Mouse (Mus musculus) hindbrain, embryonic 14.5 days (tissue): ENCODE results near the gene Cenpv. TPM values are rescaled to one million over a fixed set of nuclear protein-coding genes. Genes with fewer than 3 reads are reported as not detected.
A peak's percentile ranks its signal among the peaks of the same experiment; 100 is the strongest.

ENCODE experiments used
- ATAC-seq: fragments of 200-750 bp; cut with Nextera tagmentation; 2 replicates; pipeline ENCODE4 v1.8.0; 2017; ENCODE audit warnings: moderate number of reproducible peaks, mild to moderate bottlenecking, moderate TSS enrichment, moderate library complexity; ENCODE audit not compliant: low FRiP score
- DNase-seq: peaks from one replicate; pipeline ENCODE4 v3.0.0-alpha.2; 2015; ENCODE audit warnings: low spot score
- H3K27ac ChIP-seq: fragments of 300-500 bp; sonication (generic); 2 replicates; pipeline ENCODE4 v1.5.1; 2014; ENCODE audit warnings: mild to moderate bottlenecking, moderate library complexity
- H3K27me3 ChIP-seq: fragments of 300-500 bp; sonication (generic); 2 replicates; pipeline ENCODE4 v1.6.1; 2014; ENCODE audit warnings: mild to moderate bottlenecking, low read length, mixed read lengths; ENCODE audit not compliant: control insufficient read depth, insufficient read depth
- H3K36me3 ChIP-seq: fragments of 300-500 bp; sonication (generic); replicated peaks from 2 replicates; pipeline ENCODE4 v1.6.1; 2014; ENCODE audit not compliant: control insufficient read depth, insufficient read depth
- H3K4me1 ChIP-seq: fragments of 300-500 bp; sonication (generic); replicated peaks from 2 replicates; pipeline ENCODE4 v1.6.1; 2014; ENCODE audit warnings: antibody characterized with exemption, low read length, mixed read lengths; ENCODE audit not compliant: control insufficient read depth, insufficient read depth
- H3K4me2 ChIP-seq: fragments of 300-500 bp; sonication (generic); replicated peaks from 2 replicates; pipeline ENCODE4 v1.6.1; 2014; ENCODE audit warnings: mild to moderate bottlenecking, moderate library complexity
- H3K4me3 ChIP-seq: fragments of 300-500 bp; sonication (generic); replicated peaks from 2 replicates; pipeline ENCODE4 v1.5.1; 2014; ENCODE audit warnings: mild to moderate bottlenecking, low read length
- H3K9ac ChIP-seq: fragments of 300-500 bp; sonication (generic); 2 replicates; pipeline ENCODE4 v1.6.1; 2014
- H3K9me3 ChIP-seq: fragments of 300-500 bp; sonication (generic); 2 replicates; pipeline ENCODE4 v1.6.1; 2016; ENCODE audit warnings: low read length; ENCODE audit not compliant: control insufficient read depth
- WGBS: fragments of 180-500 bp; shearing (Covaris S2); extraction: QIAGEN DNeasy Blood & Tissue Kit; methylation state at CpG from one replicate; pipeline ENCODE4 v1.1.7; 2014; 5-methylcytosine and 5-hydroxymethylcytosine counted together
- polyA plus RNA-seq: library from polyadenylated mRNA; unstranded; fragments of >200 nt; fragmentation: Nextera tagmentation; extraction: Ambion mirVana; gene quantifications from 2 replicates; pipeline ENCODE4 v1.2.1, GENCODE M21; 2014

Gene Cenpv
- polyA plus RNA-seq, 1 experiment from 2014 or later = 64.8 TPM

DNA sequence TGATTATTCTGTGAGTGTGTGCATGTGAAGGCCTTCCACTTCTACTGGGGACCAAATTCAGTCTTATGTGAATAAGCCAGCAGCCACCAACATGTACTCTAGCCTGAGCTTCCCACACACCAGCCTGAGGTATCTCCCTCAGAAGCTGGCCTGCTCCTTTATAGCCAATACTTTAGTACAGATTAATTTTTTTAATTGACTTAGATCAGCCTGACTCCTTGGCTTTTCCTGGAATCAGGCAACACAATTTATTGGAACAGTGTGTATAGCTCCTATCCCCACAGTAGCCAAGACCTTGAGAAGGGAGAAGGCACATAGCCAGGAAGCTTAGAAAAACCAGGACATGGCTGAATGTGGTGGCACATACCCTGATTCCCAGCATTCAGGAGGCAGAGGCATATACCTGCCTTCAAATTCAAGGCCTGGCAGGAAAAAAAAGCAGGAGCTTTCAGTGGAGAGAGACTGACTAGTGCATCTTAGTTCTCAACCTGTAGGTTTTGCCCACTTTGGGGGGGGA is 16.9 kb upstream of the Cenpv start:
- H3K27me3 ChIP-seq = no peaks in the 10 kb centered on the region
- no peak for ATAC-seq
- H3K4me2 ChIP-seq = peak overlapping the region; percentile 100; the same call in 1 of the 2 replicates
- peaks cover 27% of the 10 kb centered on the region for H3K4me1 ChIP-seq
- H3K9me3 ChIP-seq = no peaks in the 10 kb centered on the region
- no peak overlapping the region for H3K27ac ChIP-seq
- DNase-seq = no peak
- peaks cover 28% of the 10 kb centered on the region for H3K36me3 ChIP-seq
- H3K9ac ChIP-seq = no peak overlapping the region
- no peak overlapping the region for H3K4me3 ChIP-seq

DNA sequence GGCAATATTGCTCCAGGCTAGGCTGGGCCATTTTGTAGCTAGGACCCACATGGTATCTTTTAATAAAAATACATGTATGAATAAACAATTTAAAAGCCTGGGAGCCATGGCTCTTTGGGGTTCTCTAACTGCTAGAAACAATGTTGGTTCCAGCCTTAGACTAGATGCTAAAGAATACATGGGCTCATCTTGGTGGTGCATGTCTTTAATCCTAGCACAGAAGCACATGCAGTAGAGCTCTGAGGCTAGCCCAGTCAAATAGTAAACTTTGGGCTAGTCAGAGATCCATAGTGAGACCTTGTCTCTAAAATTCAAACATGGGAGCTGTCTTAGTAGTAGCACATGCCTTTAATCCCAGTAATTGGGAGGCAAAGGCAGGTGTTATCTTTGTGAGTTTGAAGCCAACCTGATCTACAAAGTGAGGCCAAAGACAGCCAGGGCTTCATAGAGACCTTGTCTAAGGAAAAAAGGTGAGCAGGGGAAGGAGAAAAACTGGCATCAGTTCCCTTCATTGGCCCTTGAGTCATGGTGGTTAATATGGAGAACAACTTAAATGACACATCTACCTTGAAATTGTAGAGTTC is 16.0 kb upstream of the Cenpv start:
- Histone ChIP-seq H3K9ac (no peak overlapping the region), H3K27ac (no peak overlapping the region), H3K4me3 (peak overlapping the region; percentile 56), H3K4me2 (peak overlapping the region; percentile 100), H3K4me1 (peaks cover 25% of the 10 kb centered on the region), H3K36me3 (peaks cover 28% of the 10 kb centered on the region), H3K9me3 (no peaks in the 10 kb centered on the region), H3K27me3 (no peaks in the 10 kb centered on the region)
- ATAC-seq (no peak), DNase-seq (no peak)

DNA sequence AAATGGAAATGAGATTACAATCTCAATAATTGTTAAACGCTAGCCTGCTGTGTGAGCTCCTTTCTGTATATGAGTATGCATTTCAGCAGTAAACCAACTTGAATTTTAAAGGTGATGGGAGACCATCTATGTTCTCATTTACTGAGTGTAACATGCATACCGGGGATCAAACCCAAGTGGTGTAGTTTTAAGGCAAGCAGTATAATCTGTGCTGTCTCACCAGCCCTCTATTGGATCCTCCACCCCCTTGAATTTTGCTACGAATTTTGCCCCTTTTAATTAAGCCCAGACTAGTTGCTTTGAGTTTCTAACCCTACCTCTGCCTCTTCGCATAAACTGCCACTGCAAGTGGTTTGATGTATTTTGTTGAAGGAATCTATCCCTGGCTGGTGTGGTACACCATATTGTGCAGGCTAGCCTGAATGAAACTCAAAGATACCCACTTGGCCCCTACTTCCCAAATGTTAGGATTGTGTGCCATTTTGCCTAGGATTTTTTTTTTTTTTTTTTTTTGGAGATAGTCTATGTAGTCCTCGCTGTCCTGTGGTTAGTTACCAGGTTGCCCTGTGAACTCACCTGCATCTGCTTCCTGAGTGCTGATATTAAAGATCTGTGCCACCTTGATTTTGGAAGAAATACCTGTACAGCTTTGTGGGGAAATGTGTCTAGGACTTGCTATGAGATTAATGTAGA is 15.2 kb upstream of the Cenpv start:
- no peak overlapping the region for H3K27ac ChIP-seq
- peak overlapping the region; percentile 60 for H3K9ac ChIP-seq
- H3K4me2 ChIP-seq = peak overlapping the region; percentile 100
- no peaks in the 10 kb centered on the region for H3K27me3 ChIP-seq
- peak overlapping the region; percentile 56 for H3K4me3 ChIP-seq
- ATAC-seq (no peak), DNase-seq (no peak)
- no peaks in the 10 kb centered on the region for H3K9me3 ChIP-seq
- H3K36me3 ChIP-seq = peaks cover 28% of the 10 kb centered on the region
- 70% methylated on average over 5 of the region's 5 CpGs for WGBS
- H3K4me1 ChIP-seq = peaks cover 32% of the 10 kb centered on the region

DNA sequence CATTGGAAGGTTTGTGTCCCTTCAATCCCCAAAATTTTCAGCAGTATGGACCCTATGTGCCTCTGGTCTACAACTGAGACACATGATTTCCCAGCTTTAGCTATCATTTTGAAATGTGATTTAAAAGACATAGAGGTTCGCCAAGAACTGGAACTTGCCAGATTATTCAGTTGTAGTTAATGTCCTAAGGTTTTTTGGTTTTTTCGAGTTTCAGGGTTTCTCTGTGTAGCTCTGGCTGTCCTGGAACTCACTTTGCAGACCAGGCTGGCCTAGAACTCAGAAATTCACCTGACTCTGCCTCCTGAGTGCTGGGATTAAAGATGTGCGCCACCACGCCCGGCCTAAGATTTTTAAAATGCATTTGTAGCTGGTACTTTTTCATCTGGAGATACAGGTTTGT is 14.6 kb upstream of the Cenpv start:
- H3K4me1 ChIP-seq = peaks cover 36% of the 10 kb centered on the region
- H3K9ac ChIP-seq = peak overlapping the region; percentile 60
- ATAC-seq (no peak), DNase-seq (no peak)
- peak overlapping the region; percentile 100 for H3K4me2 ChIP-seq
- no peak overlapping the region for H3K27ac ChIP-seq
- H3K36me3 ChIP-seq = peaks cover 28% of the 10 kb centered on the region
- no peaks in the 10 kb centered on the region for H3K9me3 ChIP-seq
- 84% methylated on average over 5 of the region's 5 CpGs for WGBS
- H3K27me3 ChIP-seq = no peaks in the 10 kb centered on the region
- peak overlapping the region; percentile 56 for H3K4me3 ChIP-seq

DNA sequence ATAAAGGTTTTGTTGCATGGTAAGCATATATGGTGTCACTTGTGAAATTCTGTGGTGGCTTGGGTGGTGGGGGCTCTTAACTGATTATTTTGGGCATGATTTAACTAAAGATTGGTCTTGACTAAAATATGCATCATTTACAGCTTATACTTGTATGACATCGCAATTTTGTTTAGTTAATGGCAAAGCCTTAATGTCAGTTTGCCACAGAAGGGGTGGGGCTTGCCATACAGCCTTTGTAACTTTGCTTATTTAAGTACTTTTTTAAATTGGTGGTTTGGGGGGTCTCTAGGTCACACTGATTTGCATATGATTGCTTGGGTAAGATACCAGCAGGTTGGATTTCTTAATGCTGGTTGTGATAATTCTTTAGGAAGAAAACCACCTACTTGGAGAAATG is 14.1 kb upstream of the Cenpv start:
- Histone ChIP-seq H3K4me3 (peak overlapping the region; percentile 56), H3K27me3 (no peaks in the 10 kb centered on the region), H3K4me2 (peak overlapping the region; percentile 100), H3K9ac (peak overlapping the region; percentile 60), H3K36me3 (peaks cover 28% of the 10 kb centered on the region), H3K4me1 (peaks cover 36% of the 10 kb centered on the region), H3K27ac (no peak overlapping the region), H3K9me3 (no peaks in the 10 kb centered on the region)
- DNase-seq (no peak), ATAC-seq (no peak)
- 52% methylated on average over 1 of the region's 1 CpGs for WGBS

DNA sequence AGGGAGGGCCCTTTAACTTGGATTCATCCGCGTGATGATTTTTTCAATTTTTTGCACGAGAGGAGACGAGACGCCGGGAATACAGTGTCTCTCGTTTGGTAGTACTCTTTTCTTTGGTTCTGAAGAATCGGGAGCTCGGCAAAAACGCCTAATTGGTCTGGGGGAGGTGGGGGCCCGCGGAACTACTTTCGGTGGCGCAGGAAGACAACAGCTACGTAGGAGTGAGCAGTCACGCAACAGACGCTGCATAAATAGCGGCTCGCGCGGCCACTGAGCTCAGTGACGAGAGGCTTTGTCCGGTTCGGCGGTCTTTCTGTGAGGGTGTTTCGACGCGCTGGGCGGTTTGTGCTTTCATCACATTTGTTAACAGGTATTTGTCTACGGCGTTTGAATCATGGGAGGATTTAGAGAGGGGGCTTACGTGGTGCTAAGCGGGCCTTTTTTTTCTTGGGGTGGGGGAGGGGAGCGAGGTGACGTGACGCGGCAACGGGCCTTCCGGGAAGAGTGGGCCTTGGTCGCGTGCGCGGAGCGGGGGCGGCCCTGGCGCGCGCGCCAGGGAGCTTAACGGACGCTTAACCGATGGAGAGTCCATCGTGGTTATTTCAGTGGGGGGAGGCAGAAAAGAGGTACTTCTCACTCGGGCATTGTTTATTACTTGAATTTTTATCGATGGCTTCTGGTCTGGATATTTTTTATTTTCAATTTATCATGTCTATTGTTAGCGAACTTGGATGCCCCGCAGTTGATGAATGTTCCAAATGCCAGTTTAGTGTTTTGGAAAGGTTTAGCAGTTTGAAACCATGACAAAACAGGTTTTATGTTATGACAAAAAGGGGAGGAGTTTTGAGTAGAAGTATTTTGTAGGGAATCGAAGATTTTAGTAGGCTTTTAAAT is 12.4 kb upstream of the Cenpv start:
- Histone ChIP-seq H3K27me3 (no peaks in the 10 kb centered on the region), H3K27ac (peak overlapping the region; percentile 99), H3K36me3 (peaks cover 28% of the 10 kb centered on the region), H3K4me2 (peak overlapping the region; percentile 76), H3K4me3 (peak overlapping the region; percentile 70), H3K9me3 (no peaks in the 10 kb centered on the region), H3K9ac (peak overlapping the region; percentile 96), H3K4me1 (peaks cover 36% of the 10 kb centered on the region)
- under 1% methylated on average over 58 of the region's 58 CpGs for WGBS
- peak; percentile 96 for DNase-seq
- peak; percentile 88 for ATAC-seq

DNA sequence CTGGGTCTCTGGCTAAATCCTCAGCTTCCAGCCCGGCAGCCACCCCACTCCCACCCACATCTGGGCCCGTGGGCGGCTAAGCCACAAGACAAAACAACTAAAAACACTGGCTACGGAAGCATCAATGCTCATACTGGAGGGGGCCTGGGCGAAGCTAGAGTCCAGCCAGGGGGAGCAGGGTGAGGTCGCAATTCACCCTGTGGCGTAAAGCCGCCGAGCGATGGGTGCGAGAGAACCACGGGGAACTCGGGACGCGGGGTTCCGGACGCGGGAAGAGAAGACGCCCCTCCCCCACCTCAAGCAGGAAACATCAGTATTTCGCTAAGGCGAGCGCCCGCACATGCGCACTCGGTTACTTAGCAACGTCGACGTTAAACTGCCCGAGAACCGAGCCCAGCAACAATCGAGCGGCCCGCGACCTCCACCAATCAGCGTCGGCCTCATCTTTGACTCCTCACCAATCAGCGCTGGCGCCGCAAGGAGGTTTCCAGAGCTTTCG is 11.7 kb upstream of the Cenpv start, which contains the start of gene Ubb:
TSS of gene Ubb (plus strand) at position 445 of the 499 bp plus-strand sequence.
- peak; percentile 100 for DNase-seq
- Histone ChIP-seq H3K9me3 (no peaks in the 10 kb centered on the region), H3K27me3 (no peaks in the 10 kb centered on the region), H3K4me3 (peak within 1 kb of the TSS; percentile 70), H3K27ac (peak within 1 kb of the TSS; percentile 99), H3K4me2 (peak within 1 kb of the TSS; percentile 76), H3K9ac (peak within 1 kb of the TSS; percentile 96), H3K4me1 (peaks cover 36% of the 10 kb centered on the region), H3K36me3 (peaks cover 28% of the 10 kb centered on the region)
- WGBS = under 1% methylated on average over 40 of the region's 40 CpGs
- ATAC-seq = peak; percentile 96

DNA sequence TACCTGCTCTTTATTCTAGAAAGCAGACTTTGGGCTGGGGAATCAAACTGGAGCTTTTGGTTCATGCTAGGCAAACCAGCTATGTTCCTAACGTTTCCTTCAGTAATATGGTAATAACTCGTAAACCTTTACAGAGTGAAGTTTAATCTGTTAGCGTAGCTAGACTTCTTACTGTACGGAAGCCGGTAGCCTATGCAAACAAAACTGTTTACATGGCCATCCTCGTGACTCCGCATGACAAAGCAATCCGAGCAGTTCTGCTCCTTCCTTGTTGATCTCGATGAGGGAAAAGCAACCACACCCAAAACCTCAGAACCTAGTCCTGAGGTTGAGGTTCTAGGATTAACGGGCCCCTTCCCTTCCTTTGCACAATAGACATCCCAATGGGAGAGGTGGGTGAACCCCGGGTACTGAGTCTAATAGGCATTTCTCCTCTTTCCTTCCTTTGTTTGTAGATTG is 11.2 kb upstream of the Cenpv start:
- peak overlapping the region; percentile 70 for H3K4me3 ChIP-seq
- WGBS = 1% methylated on average over 11 of the region's 11 CpGs
- peaks cover 23% of the 10 kb centered on the region for H3K36me3 ChIP-seq

More for the DNA sequence above, 11.2 kb upstream of the Cenpv start:
- Histone ChIP-seq H3K4me2 (peak overlapping the region; percentile 76), H3K9ac (peak overlapping the region; percentile 96), H3K9me3 (no peaks in the 10 kb centered on the region), H3K27me3 (no peaks in the 10 kb centered on the region), H3K27ac (peak overlapping the region; percentile 99), H3K4me1 (peaks cover 34% of the 10 kb centered on the region)
- peak; percentile 70 for DNase-seq
- no peak; the same call in 1 of the 2 replicates for ATAC-seq
